Mouse (Mus musculus) hindbrain, embryonic 16.5 days (tissue): ENCODE data around the gene Ilk. TPM values are rescaled to one million over a fixed set of nuclear protein-coding genes. Genes with fewer than 3 reads are reported as not detected.

Experiments
- ATAC-seq: fragments of 200-750 bp; cut with Nextera tagmentation; 2 replicates; pipeline ENCODE4 v1.8.0; 2017; ENCODE audit warnings: moderate TSS enrichment, moderate library complexity
- H3K27ac ChIP-seq: fragments of 300-500 bp; sonication (generic); 2 replicates; pipeline ENCODE4 v1.5.1; 2014; ENCODE audit warnings: low read depth, mild to moderate bottlenecking, control low read depth, low read length, moderate library complexity
- H3K27me3 ChIP-seq: fragments of 300-500 bp; sonication (generic); replicated peaks from 2 replicates; pipeline ENCODE4 v1.6.1; 2014; ENCODE audit warnings: low read length; ENCODE audit not compliant: control insufficient read depth, insufficient read depth
- H3K36me3 ChIP-seq: fragments of 300-500 bp; sonication (generic); 2 replicates; pipeline ENCODE4 v1.6.1; 2014; ENCODE audit warnings: mild to moderate bottlenecking, low read length, moderate library complexity, mixed read lengths; ENCODE audit not compliant: control insufficient read depth, insufficient read depth
- H3K4me1 ChIP-seq: fragments of 300-500 bp; sonication (generic); 2 replicates; pipeline ENCODE4 v1.6.1; 2014; ENCODE audit warnings: low read depth, low read length; ENCODE audit not compliant: control insufficient read depth, insufficient read depth
- H3K4me2 ChIP-seq: fragments of 300-500 bp; sonication (generic); 2 replicates; pipeline ENCODE4 v1.6.1; 2014; ENCODE audit warnings: mild to moderate bottlenecking, low read length, control low read depth, moderate library complexity
- H3K4me3 ChIP-seq: fragments of 300-500 bp; sonication (generic); 2 replicates; pipeline ENCODE4 v1.5.1; 2014; ENCODE audit warnings: mild to moderate bottlenecking, low read length, control low read depth, moderate library complexity
- H3K9ac ChIP-seq: fragments of 300-500 bp; sonication (generic); 2 replicates; pipeline ENCODE4 v1.6.1; 2014; ENCODE audit warnings: low read depth, mild to moderate bottlenecking, control low read depth, low read length, moderate library complexity
- H3K9me3 ChIP-seq: fragments of 300-500 bp; sonication (generic); 2 replicates; pipeline ENCODE4 v1.6.1; 2014; ENCODE audit warnings: mild to moderate bottlenecking, low read length, moderate library complexity; ENCODE audit not compliant: control insufficient read depth
- WGBS: fragments of 180-500 bp; shearing (Covaris S2); extraction: QIAGEN DNeasy Blood & Tissue Kit; methylation state at CpG from one replicate; pipeline ENCODE4 v1.1.7; 2014; 5-methylcytosine and 5-hydroxymethylcytosine counted together
- polyA plus RNA-seq: library from polyadenylated mRNA; unstranded; fragments of >200 nt; fragmentation: Nextera tagmentation; extraction: Ambion mirVana; gene quantifications from 2 replicates; pipeline ENCODE4 v1.2.1, GENCODE M21; 2015

Gene Ilk
- polyA plus RNA-seq, 1 experiment from 2014 or later, result 172 TPM

DNA sequence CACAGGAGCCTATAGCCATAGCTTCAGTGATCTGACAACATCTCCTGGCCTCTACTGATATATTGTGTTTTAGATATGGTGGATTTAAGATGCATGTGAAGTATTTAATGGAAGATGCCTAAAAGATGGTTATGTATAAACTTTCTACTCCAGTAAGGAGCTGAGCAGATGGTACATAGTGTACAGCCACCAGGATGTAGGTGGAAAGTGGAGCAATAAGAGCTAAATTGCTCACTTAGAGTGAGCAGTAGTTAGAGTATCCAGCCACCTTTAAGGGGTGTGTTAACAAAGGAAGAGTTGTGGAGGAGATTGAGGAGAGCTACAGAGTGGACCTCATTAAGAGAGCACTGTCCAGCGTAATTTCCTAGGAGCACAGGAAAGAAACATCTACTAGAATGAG is 54.8 kb downstream of the Ilk start:
- Histone ChIP-seq H3K36me3 (no peaks in the 10 kb centered on the region), H3K9me3 (no peaks in the 10 kb centered on the region), H3K27me3 (no peaks in the 10 kb centered on the region), H3K9ac (no peak overlapping the region), H3K4me3 (no peak overlapping the region), H3K27ac (no peak overlapping the region), H3K4me2 (no peak overlapping the region), H3K4me1 (peaks cover 2% of the 10 kb centered on the region)
- no peak for ATAC-seq
- WGBS, result 97% methylated on average over 1 of the region's 1 CpGs

Other genes with a start within 250 kb of the Ilk start
- 110 and 111 TPM in 2 replicates for gene Smpd1, start 182.2 kb upstream of the Ilk start, polyA plus RNA-seq
- 344 and 354 TPM in 2 replicates for gene Apbb1, start 154.9 kb upstream of the Ilk start, polyA plus RNA-seq
- 0.18 and 0.20 TPM in 2 replicates for gene Hpx, start 136.5 kb upstream of the Ilk start, polyA plus RNA-seq
- gene Trim3, start 103.0 kb upstream of the Ilk start, polyA plus RNA-seq, result 108 and 119 TPM in 2 replicates
- gene Timm10b, start 96.5 kb upstream of the Ilk start, polyA plus RNA-seq, result 145 and 159 TPM in 2 replicates
- 85.2 and 91.1 TPM in 2 replicates for gene Arfip2, start 96.2 kb upstream of the Ilk start, polyA plus RNA-seq
- gene Gm45799, start 96.0 kb upstream of the Ilk start, polyA plus RNA-seq, result 7.9 and 9.7 TPM in 2 replicates
- 1.5 and 1.6 TPM in 2 replicates for gene Dnhd1, start 85.8 kb upstream of the Ilk start, polyA plus RNA-seq
- 26.3 and 26.4 TPM in 2 replicates for gene Rrp8, start 793 bp downstream of the Ilk start, polyA plus RNA-seq
- gene Taf10, start 7.8 kb downstream of the Ilk start, polyA plus RNA-seq, result 87.5 and 91.0 TPM in 2 replicates
- gene Tpp1, start 15.6 kb downstream of the Ilk start, polyA plus RNA-seq, result 56.1 and 58.1 TPM in 2 replicates
- gene Dchs1, start 51.1 kb downstream of the Ilk start, polyA plus RNA-seq, result 9.8 and 12.3 TPM in 2 replicates
- gene Mrpl17, start 74.5 kb downstream of the Ilk start, polyA plus RNA-seq, result 204 and 208 TPM in 2 replicates
- 0.19 TPM in 1 of 2 replicates, not detected in the other for gene Gm4070, start 217.4 kb downstream of the Ilk start, polyA plus RNA-seq